Mouse (Mus musculus) large intestine, adult 2 months (tissue): ENCODE measurements around the gene Dmwd. TPM values are rescaled to one million over a fixed set of nuclear protein-coding genes. Genes with fewer than 3 reads are reported as not detected.
"Not testable (repeated sequence)": the region's sequence is repeated elsewhere in the genome, so short reads cannot be mapped to it uniquely, and the experiment has no call there.

Source experiments
- DNase-seq: peaks from one replicate; pipeline ENCODE4 v3.0.0-alpha.2; 2012; ENCODE audit warnings: low read depth, low spot score
- WGBS: fragments of 180-500 bp; shearing (Covaris S2); methylation state at CpG from one replicate; pipeline ENCODE4 v1.1.7; 2018; 5-methylcytosine and 5-hydroxymethylcytosine counted together
- polyA plus RNA-seq: library from polyadenylated mRNA; depleted of rRNA; stranded (reverse); fragments of >200 nt; gene quantifications from 2 replicates; pipeline ENCODE4 v1.2.3, GENCODE M21; 2012

The Dmwd gene
- polyA plus RNA-seq, 1 experiment: 15.6 TPM

DNA sequence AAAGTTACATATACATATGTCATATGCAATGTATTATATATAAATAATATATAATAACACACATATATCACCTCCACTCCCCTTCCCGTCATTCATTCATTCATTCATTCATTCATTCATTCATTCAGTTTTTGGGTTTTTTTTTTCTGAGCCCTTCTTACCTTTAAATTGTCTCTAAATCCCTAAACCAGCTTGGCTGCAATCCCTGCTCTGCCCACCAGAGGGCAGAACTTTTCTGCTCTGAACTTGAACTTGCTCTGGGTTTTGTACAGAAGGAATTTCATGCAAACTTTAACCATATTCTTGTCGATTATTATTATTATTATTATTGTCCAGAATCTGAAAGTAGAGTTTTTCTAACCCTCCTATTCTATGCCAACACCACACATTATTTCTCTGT is 7.3 kb upstream of the Dmwd start:
- WGBS: 0% methylated on average over 2 of the region's 2 CpGs
- no peak for DNase-seq

DNA sequence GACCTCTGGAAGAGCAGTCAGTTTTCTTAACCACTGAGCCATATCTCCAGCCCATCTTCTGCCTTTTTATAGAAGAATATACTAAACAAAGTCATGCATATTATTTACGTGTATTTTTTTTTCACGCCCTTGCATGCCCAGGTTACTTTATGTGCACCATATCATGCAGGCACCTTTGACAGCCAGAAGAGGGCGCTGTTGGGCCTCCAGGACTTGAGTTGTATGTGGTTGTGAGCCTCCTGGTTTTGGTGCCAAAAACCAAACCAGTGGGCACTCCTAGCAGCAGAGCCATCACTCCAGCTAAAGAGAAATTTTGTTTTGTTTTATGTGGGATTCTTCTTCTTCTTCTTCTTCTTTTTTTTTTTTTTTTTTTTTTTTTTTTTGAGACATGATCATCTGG is 6.5 kb upstream of the Dmwd start:
- WGBS: 54% methylated on average over 3 of the region's 3 CpGs
- DNase-seq: no peak

DNA sequence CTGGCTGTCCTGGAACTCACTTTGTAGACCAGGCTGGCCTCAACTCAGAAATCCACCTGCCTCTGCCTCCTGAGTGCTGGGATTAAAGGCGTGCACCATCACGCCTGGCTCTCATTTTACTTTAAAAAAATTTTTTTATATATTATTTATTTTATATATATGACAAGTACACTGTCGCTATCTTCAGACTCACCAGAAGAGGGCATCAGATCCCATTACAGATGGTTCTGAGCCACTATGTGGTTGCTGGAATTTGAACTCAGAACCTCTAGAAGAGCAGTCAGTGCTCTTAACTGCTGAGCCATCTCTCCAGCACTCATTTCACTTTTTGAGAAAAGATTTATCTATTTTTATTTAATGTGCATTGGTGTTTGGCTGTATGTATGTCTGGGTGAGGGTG is 5.0 kb upstream of the Dmwd start:
- DNase-seq: not testable (repeated sequence)

DNA sequence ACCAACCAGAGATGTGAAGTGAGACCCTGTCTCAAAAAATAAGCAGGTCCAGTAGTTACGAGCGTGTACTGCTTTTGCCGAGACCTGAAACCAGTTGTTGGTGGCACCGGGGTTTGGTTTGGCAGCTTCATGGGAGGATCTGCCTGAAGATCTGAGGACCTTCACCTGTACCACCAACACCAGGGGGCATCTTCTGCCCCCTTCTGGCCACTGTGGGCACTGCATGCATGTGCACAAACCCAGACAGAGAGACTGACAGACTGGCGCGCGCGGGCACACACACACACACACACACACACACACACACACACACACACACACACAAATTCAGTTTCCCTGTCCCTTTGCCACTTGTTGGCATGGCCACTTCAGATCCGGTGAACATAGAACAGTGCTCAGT is 2.5 kb upstream of the Dmwd start:
- no peak for DNase-seq
- 78% methylated on average over 9 of the region's 9 CpGs for WGBS

More for the DNA sequence above, 5.0 kb upstream of the Dmwd start:
- 23% methylated on average over 3 of the region's 3 CpGs for WGBS

DNA sequence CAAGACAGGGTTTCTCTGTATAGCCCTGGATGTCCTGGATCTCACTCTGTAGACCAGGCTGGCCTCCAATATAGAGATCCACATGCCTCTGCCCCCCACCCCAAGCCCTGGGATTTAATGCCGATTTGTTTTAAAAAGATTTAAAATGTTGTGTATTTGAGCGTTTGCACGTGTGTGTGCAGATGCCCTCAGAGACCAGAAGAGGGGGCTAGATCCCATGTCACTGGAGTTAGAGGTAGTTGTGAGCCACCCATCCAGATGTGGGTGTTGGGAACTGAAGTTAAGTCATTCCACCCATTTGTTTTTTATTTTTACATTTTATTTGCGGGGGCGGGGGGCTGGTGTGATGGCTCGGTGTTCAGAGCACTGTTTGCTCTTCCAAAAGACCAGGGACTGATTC is 1.5 kb upstream of the Dmwd start:
- WGBS: 92% methylated on average over 6 of the region's 6 CpGs
- no peak for DNase-seq

DNA sequence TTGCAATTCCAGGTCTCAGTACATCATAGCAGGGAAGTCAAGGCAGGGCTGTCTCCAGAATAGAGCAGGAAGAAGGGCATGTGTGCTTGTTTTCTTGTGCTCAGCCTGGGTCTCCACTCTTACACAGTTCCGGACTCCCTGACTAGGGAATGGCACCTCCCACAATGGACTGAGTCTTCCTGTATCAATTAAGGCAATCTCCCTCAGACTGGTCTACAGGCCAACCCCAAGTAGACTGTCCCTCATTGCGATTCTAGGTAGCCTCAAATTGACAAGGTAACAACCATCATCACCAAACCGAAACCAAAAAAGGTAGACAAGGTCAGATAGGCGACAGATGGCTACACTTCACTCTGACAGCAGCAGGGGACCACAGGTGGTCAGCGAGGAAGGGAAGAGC is 796 bp upstream of the Dmwd start:
- DNase-seq: no peak
- 44% methylated on average over 5 of the region's 5 CpGs for WGBS

DNA sequence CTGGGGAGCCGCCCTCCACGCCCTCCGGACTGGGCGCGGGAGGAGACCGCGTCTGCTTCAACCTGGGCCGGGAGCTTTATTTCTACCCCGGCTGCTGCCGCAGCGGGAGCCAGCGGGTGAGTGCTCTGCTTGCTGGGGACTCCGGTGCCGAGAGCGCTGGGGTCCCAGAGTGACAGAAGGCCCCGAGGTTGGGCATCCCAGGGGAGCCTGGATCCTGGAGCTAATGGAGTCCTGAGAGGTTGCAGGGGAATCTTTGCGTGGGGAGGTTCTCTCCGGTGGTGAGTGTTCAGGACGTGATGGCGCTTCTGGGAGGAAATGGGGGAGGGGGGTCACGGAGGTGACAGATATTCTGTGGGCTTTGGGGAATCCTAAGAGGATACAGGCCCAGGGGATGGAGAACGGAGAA is 562 bp downstream of the Dmwd start:
- no peak for DNase-seq
- WGBS: 5% methylated on average over 22 of the region's 22 CpGs

DNA sequence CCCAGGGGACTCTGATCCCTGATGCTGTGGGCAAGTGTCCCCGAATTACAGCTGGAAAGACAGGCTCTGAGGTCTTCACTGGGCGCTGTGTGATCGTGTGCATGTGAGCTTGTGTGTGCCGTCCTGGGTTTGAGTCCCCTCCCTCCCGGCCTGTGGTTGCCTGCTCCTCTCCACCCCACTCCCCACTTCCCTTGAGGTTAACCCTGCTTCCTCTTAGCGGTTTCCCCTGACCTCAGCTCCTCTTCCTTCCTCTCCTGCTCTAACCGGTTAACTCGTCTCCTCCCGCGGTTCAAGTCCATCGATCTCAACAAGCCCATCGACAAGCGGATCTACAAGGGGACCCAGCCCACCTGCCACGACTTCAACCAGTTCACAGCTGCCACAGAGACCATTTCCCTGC is 1.7 kb downstream of the Dmwd start:
- no peak for DNase-seq
- 81% methylated on average over 14 of the region's 14 CpGs for WGBS

DNA sequence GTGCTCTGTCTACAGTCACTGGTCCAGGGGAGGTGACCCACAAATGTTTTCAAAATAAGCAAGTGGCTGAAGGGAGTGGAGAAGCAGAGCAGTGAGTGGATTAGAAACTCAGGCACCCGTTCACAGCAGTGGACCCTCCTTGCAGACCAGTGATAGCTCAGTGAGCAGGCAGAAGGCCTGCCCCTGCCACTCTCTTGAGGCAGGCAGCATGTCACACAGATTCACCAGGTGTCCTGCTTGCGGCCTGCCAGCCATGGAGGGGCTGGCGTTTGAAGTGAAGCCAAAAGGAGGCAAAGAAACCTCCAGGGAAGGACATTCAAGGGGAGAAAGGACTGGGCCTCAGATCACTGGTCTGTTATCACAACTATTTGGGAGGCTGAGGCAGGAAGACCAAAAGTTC is 2.7 kb downstream of the Dmwd start:
- DNase-seq: no peak
- WGBS: 85% methylated on average over 3 of the region's 3 CpGs

DNA sequence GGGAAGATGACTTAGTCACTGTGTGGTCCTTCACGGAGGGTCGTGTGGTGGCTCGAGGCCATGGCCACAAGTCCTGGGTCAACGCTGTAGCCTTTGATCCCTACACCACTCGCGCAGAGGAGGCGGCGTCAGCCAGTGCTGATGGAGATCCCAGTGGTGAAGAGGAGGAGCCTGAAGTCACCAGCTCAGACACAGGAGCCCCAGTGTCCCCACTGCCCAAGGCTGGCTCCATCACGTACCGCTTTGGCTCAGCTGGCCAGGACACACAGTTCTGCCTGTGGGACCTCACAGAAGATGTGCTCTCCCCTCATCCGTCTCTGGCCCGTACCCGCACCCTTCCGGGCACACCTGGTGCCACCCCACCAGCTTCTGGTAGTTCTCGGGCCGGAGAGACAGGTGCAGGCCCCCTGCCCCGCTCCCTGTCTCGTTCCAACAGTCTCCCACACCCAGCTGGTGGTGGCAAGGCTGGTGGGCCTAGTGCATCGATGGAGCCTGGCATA is 4.5 kb downstream of the Dmwd start:
- DNase-seq: no peak
- WGBS: 91% methylated on average over 19 of the region's 19 CpGs

DNA sequence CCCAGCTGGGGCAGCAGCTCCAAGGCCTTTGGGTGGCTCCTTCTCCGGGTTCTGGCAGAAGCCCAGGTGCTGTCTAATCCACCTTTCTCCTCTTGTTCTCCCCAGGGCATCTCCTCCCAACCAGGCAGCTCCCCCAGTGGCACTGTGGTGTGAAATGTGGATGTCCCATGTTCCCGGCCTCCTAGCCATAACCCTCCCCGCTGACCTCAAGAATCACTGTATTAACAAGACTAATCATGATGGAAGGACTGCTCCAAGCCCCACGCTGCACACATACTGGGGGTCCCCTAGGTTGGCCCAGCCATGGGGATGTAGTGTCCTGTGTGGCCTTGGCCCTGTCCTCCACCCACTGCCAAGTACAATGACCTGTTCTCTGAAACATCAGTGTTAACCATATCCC is 6.1 kb downstream of the Dmwd start:
- WGBS: 66% methylated on average over 4 of the region's 4 CpGs

DNA sequence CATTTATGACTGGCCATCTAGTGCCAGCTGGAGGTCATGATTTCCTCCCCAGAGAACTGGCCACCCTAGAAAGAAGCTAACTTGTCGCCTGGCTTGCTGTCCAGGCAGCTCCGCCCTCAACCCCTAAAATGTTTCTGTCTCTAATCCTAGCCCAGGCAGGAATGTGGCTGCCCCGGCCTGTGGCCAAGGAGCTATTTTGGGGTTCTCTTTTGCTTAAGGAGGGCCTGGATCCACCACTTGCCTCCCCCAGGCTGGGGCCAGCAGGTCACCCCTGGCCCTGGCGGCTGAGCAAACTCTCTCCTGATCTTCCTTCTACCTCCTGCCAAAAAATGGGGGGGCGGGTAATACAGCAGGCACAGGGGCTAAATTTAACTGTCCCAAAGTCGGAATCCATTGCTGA is 7.1 kb downstream of the Dmwd start:
- WGBS: 27% methylated on average over 6 of the region's 6 CpGs
- DNase-seq: no peak

More for the DNA sequence above, 6.1 kb downstream of the Dmwd start:
- no peak for DNase-seq

DNA sequence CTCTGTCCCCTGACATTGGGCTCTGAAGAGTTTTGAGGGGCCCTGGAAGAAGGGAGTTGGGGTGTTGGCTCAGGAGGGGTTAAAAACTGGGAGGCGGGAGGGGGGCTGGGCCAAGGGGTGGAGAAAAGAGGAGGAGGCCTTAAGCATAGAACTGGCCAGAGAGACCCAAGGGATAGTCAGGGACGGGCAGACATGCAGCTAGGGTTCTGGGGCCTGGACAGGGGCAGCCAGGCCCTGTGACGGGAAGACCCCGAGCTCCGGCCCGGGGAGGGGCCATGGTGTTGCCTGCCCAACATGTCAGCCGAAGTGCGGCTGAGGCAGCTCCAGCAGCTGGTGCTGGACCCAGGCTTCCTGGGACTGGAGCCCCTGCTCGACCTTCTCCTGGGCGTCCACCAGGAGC is 7.7 kb downstream of the Dmwd start, which contains the start of gene Dmpk:
TSS of gene Dmpk (plus strand) at position 149 of the 400 bp plus-strand sequence.
- 11% methylated on average over 10 of the region's 10 CpGs for WGBS
- DNase-seq: no peak

DNA sequence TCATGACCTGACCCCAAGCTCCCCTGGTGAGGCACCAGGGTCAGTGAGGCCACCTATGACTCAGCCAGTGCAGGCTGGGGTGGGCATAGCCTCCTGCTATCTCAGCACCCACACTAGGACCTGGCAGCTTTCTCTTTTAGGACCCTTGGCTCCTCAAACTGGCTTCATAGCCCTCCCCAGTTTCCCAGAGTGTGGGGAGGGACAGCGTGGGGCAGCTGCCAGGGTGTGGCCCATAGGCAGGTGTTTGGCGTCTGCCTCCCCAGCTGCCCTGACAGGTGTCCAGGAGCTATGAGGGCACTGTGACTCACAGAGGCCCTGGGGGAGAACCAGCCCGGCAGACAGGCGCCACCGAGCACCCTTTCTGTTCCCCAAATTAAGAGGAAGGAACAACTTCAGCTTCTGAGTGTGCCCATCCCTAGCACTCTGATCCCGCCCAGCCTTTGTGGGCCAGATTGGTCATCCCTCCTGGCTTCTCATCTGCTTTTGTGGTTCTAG is 8.3 kb downstream of the Dmwd start:
- DNase-seq: no peak
- 13% methylated on average over 6 of the region's 6 CpGs for WGBS

DNA sequence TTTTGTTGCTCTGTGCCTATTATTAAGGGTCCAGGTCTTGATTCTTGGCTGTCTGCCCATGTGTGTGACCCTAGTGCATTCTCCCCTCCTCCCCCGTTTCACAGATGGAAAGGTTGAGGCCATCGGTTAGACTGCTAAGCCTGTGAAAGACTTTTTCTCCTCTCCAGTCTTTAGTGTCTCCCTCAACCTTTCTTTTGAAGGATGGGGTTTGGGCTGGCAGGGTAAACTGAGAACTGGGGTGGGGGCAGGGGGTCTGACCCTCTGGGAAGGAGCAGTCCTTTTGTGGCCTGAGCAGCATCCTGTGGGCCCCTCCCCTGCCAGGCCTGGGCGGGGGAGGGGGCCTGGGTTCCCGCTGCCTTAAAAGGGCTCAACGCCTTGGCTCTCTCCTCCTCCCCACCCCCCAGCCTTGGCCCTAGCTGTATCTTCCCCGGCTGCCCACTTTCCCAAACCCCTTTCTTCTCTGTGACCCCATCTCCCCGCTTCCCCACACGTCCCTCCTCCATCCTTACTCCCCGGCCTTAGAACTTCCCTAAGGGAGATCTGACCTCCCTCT is 9.0 kb downstream of the Dmwd start:
- DNase-seq: no peak
- 17% methylated on average over 9 of the region's 9 CpGs for WGBS

DNA sequence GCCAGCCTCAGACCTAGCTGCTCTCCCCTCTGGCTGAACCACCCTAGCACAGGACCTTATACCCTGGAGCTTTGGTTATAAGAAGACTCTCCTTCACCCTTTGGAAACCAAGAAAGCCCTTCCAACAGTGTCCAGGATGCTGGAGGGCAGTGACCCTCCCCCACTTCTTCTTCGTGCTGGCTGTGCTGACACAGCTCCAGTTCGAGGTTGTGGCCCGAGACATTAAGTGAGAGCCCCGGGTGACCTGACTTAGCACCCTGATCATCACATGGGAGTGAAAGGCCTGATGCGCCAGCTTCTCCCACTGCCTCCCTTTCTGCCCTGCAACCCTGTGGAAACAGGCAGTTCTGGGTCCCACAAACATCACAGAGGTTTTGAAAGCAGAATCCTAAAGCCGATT is 9.5 kb downstream of the Dmwd start:
- 5% methylated on average over 6 of the region's 6 CpGs for WGBS
- no peak for DNase-seq

DNA sequence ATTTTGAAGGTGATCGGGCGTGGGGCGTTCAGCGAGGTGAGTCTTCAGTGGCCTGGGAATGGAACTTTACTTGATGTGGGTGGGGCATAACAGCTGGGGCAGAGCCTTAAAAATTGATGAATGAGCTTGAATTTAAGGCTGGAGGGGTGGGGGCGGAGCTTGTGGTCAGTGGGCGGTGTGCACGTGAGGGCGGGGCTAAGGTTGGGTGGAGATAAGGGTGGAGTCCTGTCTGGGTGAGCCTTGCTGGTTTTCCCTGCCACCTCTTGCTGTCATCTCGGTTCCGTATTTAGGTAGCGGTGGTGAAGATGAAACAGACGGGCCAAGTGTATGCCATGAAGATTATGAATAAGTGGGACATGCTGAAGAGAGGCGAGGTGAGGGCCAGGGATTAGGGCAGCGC is 10.0 kb downstream of the Dmwd start:
- 6% methylated on average over 14 of the region's 14 CpGs for WGBS
- no peak for DNase-seq

DNA sequence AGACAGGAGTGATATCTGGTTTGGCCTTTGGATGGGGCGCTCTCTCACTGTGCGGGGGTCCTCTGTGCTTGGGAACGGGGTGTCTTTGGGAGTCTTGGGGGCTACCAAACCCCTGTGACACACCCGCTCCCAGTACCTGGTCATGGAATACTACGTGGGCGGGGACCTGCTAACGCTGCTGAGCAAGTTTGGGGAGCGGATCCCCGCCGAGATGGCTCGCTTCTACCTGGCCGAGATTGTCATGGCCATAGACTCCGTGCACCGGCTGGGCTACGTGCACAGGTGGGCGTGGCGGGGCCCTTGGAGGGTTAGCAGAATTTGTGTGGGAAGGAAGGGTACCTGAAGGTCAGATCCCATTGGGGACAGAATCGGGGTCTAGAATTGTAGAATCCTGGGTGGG is 10.7 kb downstream of the Dmwd start:
- 78% methylated on average over 18 of the region's 18 CpGs for WGBS
- no peak for DNase-seq

DNA sequence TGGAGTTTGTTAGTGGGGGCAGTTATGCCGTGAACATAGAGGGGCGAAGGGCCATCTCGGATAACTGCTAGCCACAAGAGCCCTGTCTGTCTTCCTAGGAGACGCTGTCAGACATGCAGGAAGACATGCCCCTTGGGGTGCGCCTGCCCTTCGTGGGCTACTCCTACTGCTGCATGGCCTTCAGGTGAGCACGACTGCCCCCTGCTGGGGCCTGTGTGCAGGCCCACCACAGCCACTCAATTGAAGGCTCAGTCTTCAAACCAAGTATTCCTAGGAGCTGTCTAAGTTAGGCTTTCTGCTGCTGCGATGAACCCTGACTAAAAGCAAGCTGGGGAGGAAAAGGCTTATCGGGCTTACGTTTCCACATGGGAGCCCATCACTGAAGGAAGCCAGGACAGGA is 12.8 kb downstream of the Dmwd start:
- 47% methylated on average over 10 of the region's 10 CpGs for WGBS

DNA sequence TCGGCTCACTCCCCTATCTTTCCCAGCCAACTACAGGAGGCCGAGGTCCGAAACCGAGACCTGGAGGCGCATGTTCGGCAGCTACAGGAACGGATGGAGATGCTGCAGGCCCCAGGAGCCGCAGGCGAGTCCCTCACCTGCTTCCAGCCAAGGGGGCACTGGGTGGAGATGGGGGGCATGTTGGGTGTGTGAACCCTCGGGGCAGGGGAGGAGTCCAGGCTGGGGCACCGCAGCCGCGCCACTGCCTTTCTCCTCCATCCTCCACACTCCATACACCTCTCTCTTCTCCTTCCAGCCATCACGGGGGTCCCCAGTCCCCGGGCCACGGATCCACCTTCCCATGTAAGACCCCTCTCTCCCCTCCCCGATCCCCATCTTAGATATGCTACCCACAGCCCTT is 15.9 kb downstream of the Dmwd start:
- DNase-seq: no peak
- WGBS: 88% methylated on average over 17 of the region's 17 CpGs

More for the DNA sequence above, 12.8 kb downstream of the Dmwd start:
- no peak for DNase-seq

DNA sequence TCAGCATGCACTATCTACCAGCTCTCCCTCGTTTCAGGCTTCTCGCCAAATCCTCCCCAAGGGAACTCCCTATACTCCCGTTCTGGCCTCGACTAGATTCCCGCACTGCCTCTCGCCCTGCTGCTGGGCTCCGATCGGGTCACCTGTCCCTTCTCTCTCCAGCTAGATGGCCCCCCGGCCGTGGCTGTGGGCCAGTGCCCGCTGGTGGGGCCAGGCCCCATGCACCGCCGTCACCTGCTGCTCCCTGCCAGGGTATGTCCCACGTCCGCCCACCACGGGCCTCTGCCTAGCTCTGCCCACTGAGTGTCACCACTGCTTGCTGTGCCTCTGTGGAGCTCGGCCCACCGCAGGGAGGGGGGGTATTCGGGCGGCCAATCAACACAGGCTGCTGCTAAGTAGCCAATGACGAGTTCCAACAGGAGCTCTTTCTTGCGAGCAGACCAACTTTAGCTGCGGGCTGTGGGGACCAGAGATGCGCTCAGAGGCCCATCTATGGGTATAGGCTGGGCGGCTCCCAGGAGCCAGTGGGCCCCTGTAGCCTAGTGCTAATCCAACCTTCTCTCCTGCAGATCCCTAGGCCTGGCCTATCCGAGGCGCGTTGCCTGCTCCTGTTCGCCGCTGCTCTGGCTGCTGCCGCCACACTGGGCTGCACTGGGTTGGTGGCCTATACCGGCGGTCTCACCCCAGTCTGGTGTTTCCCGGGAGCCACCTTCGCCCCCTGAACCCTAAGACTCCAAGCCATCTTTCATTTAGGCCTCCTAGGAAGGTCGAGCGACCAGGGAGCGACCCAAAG is 16.6 kb downstream of the Dmwd start:
- DNase-seq: no peak
- WGBS: 48% methylated on average over 38 of the region's 38 CpGs
